Mouse (Mus musculus) neural tube, embryonic 14.5 days (tissue): ENCODE measurements around the gene Nhlrc2. TPM values are rescaled to one million over a fixed set of nuclear protein-coding genes. Genes with fewer than 3 reads are reported as not detected.

ENCODE experiments used
- ATAC-seq: fragments of 200-750 bp; cut with Nextera tagmentation; 2 replicates; pipeline ENCODE4 v1.8.0; 2017; ENCODE audit warnings: low read depth, mild to moderate bottlenecking, moderate TSS enrichment, moderate library complexity
- H3K27ac ChIP-seq: fragments of 300-500 bp; sonication (generic); 2 replicates; pipeline ENCODE4 v1.5.1; 2014; ENCODE audit warnings: low read depth, mild to moderate bottlenecking, control low read depth, low read length, moderate library complexity, mixed read lengths
- H3K27me3 ChIP-seq: fragments of 300-500 bp; sonication (generic); 2 replicates; pipeline ENCODE4 v1.6.1; 2014; ENCODE audit warnings: low read length; ENCODE audit not compliant: control insufficient read depth, insufficient read depth
- H3K36me3 ChIP-seq: fragments of 300-500 bp; sonication (generic); 2 replicates; pipeline ENCODE4 v1.6.1; 2014; ENCODE audit warnings: low read length, mixed read lengths; ENCODE audit not compliant: control insufficient read depth, insufficient read depth
- H3K4me1 ChIP-seq: fragments of 300-500 bp; sonication (generic); 2 replicates; pipeline ENCODE4 v1.6.1; 2014; ENCODE audit warnings: low read length; ENCODE audit not compliant: control insufficient read depth, insufficient read depth
- H3K4me2 ChIP-seq: fragments of 300-500 bp; sonication (generic); 2 replicates; pipeline ENCODE4 v1.6.1; 2014; ENCODE audit warnings: mild to moderate bottlenecking, low read depth, low read length, control low read depth
- H3K4me3 ChIP-seq: fragments of 300-500 bp; sonication (generic); 2 replicates; pipeline ENCODE4 v1.5.1; 2014; ENCODE audit warnings: low read depth, low read length, control low read depth, mixed read lengths
- H3K9ac ChIP-seq: fragments of 300-500 bp; sonication (generic); replicated peaks from 2 replicates; pipeline ENCODE4 v1.6.1; 2014; ENCODE audit warnings: low read depth, mild to moderate bottlenecking, control low read depth, low read length, mixed read lengths
- H3K9me3 ChIP-seq: fragments of 300-500 bp; sonication (generic); 2 replicates; pipeline ENCODE4 v1.6.1; 2016; ENCODE audit warnings: low read length; ENCODE audit not compliant: control insufficient read depth
- WGBS: fragments of 180-500 bp; shearing (Covaris S2); extraction: QIAGEN DNeasy Blood & Tissue Kit; methylation state at CpG from one replicate; pipeline ENCODE4 v1.1.7; 2014; 5-methylcytosine and 5-hydroxymethylcytosine counted together
- polyA plus RNA-seq: library from polyadenylated mRNA; unstranded; fragments of >200 nt; fragmentation: Nextera tagmentation; extraction: Ambion mirVana; gene quantifications from 2 replicates; pipeline ENCODE4 v1.2.1, GENCODE M21; 2014

Gene Nhlrc2
- polyA plus RNA-seq, 1 experiment from 2014 or later, result 9.5 TPM

DNA sequence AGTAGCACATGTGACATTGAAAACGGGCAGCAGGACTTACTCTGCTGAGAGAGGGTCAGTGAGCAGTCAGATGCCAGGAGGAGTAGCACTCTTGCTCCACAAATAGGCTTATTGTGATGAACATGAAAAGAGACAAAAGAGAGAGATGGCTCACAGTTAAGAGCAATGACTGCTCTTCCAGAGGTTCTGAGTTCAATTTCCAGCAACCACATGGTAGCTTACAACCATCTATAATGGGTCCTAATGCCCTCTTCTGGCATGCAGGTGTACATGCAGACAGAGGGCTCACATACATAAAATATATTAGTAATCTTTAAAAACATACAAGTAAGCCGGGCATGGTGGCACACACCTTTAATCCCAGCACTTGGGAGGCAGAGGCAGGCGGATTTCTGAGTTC is 5.1 kb downstream of the Nhlrc2 start:
- Histone ChIP-seq H3K4me3 (no peak overlapping the region), H3K9ac (no peak overlapping the region), H3K4me2 (no peak overlapping the region), H3K27ac (no peak overlapping the region), H3K9me3 (no peaks in the 10 kb centered on the region), H3K27me3 (peaks cover 4% of the 10 kb centered on the region; the same call in 1 of the 2 replicates), H3K36me3 (peaks cover 19% of the 10 kb centered on the region), H3K4me1 (peaks cover 16% of the 10 kb centered on the region)
- ATAC-seq, result no peak
- 93% methylated on average over 3 of the region's 3 CpGs for WGBS

DNA sequence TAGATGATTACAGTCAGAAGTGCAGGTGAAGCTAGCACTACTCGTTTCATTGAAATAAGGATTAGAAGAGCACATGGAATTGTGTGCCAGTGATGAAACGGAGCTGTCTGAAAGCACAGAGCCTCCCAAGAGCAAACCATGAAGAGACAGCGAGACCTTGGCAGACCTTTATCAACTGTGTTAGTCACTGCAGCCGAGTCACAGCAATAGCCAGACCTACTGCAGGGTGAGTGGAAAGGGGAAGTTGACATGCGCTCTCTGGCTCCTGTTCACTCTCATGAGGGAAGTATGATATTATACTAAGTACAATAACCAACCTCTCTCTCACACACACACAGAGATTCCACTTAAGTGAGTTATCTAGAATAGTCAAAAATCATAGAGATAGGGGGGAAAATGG is 7.9 kb downstream of the Nhlrc2 start:
- H3K4me3 ChIP-seq, result no peak overlapping the region
- H3K4me2 ChIP-seq, result no peak overlapping the region
- no peak for ATAC-seq
- 91% methylated on average over 5 of the region's 5 CpGs for WGBS
- H3K9ac ChIP-seq, result no peak overlapping the region
- H3K4me1 ChIP-seq, result no peaks in the 10 kb centered on the region
- H3K27ac ChIP-seq, result no peak overlapping the region
- H3K9me3 ChIP-seq, result no peaks in the 10 kb centered on the region
- peaks cover 19% of the 10 kb centered on the region for H3K36me3 ChIP-seq
- no peaks in the 10 kb centered on the region for H3K27me3 ChIP-seq

DNA sequence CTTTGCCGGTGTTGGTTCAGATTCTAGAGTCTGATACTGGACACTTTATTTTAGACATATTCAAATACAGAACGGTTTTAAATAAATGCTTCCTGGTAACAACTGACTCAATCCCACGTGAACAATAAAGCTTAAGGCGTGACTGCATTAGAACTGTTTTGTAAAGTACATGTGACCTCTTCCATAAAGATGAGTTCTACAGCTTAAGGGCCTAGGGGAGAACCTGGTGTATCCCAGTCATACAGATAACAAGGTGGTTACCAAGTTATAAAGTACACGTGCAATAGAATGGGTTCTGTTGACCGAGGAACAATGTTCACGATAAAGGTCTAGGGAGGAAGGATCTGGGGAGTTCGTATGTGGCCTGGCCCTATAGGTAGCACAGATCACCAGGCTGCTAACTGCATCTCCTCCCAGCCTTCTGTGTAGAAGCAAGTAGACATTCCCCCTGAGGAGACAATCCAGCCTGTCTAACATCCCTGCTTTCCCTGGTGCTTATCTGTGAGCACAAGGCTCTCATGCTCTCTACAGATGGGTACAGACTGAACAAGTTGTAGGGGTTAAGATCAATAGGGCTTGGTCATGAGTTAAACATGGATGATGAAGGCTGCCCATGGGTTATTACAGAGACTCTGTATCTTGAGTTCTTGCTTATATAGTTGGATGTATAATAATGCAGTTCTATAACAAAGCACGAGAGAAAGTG is 14.5 kb downstream of the Nhlrc2 start:
- Histone ChIP-seq H3K4me3 (no peak overlapping the region), H3K9me3 (no peaks in the 10 kb centered on the region), H3K27ac (no peak overlapping the region), H3K4me1 (no peaks in the 10 kb centered on the region), H3K27me3 (no peaks in the 10 kb centered on the region), H3K9ac (no peak overlapping the region), H3K4me2 (no peak overlapping the region), H3K36me3 (no peaks in the 10 kb centered on the region)
- WGBS, result 93% methylated on average over 9 of the region's 9 CpGs
- ATAC-seq, result no peak

DNA sequence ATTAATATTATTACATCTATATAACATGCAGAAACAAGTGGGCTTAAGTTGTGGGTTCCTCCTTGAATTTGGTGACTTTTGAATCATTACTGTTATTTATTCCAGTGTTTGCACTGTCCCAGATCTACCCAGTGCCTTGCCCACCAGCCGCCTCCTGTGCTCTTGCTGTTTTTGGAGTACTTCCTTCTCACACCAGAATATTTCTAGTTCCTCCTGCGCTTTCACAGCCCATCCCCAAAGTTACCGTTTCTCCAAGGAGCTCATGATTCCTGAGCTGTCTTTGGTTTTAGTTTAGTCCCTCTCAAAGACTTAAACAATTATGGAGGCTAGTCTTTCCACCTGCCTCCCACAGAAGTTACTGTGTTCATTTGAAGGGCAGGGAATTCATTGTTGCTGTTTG is 15.4 kb downstream of the Nhlrc2 start:
- WGBS, result 92% methylated on average over 3 of the region's 3 CpGs
- Histone ChIP-seq H3K9me3 (no peaks in the 10 kb centered on the region), H3K4me2 (no peak overlapping the region), H3K27me3 (no peaks in the 10 kb centered on the region), H3K36me3 (no peaks in the 10 kb centered on the region), H3K27ac (no peak overlapping the region), H3K4me3 (no peak overlapping the region), H3K4me1 (no peaks in the 10 kb centered on the region), H3K9ac (no peak overlapping the region)
- ATAC-seq, result no peak

DNA sequence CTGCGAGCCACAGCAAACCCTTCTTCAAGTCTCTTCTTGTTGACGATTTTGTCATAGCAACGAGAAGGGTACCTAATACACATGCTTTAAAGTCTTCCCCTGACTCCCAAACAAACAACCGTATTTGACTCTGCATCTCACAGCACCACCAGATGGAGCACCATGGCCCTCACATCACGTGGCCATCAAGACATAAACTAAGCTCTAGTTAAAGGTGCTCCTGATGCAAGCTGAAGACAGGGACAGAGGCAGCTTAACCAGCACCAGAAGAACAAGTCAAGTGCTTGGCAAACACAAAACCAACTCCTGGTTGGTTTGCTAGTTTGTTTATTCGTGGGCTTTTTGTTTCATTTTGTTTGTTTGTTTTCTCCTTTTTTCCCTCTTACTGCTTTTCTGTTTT is 17.3 kb downstream of the Nhlrc2 start:
- no peaks in the 10 kb centered on the region for H3K4me1 ChIP-seq
- no peak for ATAC-seq
- H3K4me3 ChIP-seq, result no peak overlapping the region
- no peaks in the 10 kb centered on the region for H3K27me3 ChIP-seq
- H3K27ac ChIP-seq, result no peak overlapping the region
- H3K36me3 ChIP-seq, result no peaks in the 10 kb centered on the region
- no peak overlapping the region for H3K9ac ChIP-seq
- 68% methylated on average over 6 of the region's 6 CpGs for WGBS
- no peaks in the 10 kb centered on the region for H3K9me3 ChIP-seq
- no peak overlapping the region for H3K4me2 ChIP-seq

DNA sequence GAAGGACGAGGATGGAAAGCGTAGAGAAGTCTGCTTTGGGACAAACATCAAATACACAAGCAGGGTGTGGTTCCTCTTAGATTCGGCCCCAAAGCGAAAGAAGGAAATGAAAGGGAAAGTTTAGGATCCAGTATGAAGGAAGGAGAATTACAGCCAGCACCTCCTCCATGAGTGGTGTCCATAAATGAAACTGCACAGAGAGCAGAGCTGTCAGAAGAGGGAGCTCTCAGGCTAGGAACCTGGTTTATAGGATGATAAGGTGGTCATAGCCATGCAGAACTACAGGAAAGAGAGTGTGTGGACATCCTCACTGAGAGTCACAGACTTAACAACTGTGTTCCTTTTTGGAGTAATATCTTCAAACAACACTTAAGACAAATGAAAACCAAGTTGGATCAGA is 18.0 kb downstream of the Nhlrc2 start:
- 90% methylated on average over 4 of the region's 4 CpGs for WGBS
- Histone ChIP-seq H3K4me2 (no peak overlapping the region), H3K9ac (no peak overlapping the region), H3K36me3 (no peaks in the 10 kb centered on the region), H3K4me3 (no peak overlapping the region), H3K9me3 (no peaks in the 10 kb centered on the region), H3K4me1 (no peaks in the 10 kb centered on the region), H3K27me3 (no peaks in the 10 kb centered on the region), H3K27ac (no peak overlapping the region)
- no peak for ATAC-seq

DNA sequence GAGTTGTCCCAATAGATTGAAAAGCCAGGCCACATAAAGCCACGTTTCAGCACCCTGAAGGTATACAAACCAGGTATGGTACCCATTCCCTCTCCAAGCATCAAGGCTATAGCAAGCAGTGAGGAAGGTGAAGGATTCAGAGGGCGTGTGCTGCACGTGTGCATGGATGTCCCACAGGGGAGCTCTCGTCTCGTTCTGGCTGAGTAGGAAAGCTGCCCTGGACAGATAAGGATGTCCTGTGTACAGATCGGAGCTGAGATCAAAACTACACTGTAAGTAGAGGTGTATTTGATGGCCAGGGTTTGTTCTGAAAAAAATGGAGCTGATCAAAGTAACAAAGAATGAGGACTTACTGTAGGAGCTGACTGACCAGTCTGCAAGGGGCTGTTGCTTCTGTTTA is 18.9 kb downstream of the Nhlrc2 start:
- no peak overlapping the region for H3K4me2 ChIP-seq
- 81% methylated on average over 6 of the region's 6 CpGs for WGBS
- H3K4me3 ChIP-seq, result no peak overlapping the region
- H3K9me3 ChIP-seq, result no peaks in the 10 kb centered on the region
- H3K27ac ChIP-seq, result no peak overlapping the region
- no peaks in the 10 kb centered on the region for H3K4me1 ChIP-seq
- H3K27me3 ChIP-seq, result no peaks in the 10 kb centered on the region
- H3K9ac ChIP-seq, result no peak overlapping the region
- no peak for ATAC-seq
- H3K36me3 ChIP-seq, result no peaks in the 10 kb centered on the region

DNA sequence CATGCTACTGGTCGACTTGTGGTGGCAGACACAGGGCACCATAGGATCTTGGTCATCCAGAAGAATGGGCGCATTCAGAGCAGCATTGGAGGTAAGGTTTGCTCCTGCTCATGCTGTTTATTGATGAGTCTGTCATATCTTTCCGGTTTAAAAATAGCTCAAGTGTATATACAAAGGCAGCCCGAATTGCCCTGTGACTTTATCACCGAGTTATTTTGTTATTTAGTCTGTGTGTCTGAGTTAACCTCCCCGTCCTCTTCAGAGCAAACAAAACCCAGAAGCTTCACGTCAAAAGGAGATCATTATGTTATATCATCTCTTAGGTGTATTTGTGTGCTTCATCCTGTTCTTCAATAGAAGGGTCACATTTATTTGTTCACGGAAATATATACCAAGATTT is 22.7 kb downstream of the Nhlrc2 start:
- no peak for ATAC-seq
- 92% methylated on average over 8 of the region's 8 CpGs for WGBS
- H3K4me3 ChIP-seq, result no peak overlapping the region

DNA sequence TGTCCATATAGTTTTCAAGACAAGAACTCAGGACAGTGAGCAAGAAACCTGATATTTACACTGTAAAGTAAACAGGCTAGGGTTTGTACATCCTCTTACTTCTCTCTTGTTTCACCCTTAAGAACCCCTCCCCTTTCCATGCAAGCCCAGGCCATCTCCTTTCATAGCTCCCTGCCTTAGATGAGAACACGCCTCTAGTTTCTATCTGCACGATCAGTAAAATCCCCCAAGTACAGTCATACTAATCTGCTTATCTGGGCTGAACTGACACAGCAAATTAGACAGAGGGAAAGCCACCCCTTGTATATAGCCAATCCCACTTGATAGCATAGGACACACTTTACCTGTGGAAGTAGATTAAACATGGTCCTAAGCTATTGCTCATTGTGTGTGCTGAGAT is 23.2 kb downstream of the Nhlrc2 start:
- WGBS, result 93% methylated on average over 2 of the region's 2 CpGs
- Histone ChIP-seq H3K9me3 (no peaks in the 10 kb centered on the region), H3K9ac (no peak overlapping the region), H3K36me3 (no peaks in the 10 kb centered on the region), H3K4me3 (no peak overlapping the region), H3K27ac (no peak overlapping the region), H3K4me2 (no peak overlapping the region), H3K27me3 (no peaks in the 10 kb centered on the region), H3K4me1 (no peaks in the 10 kb centered on the region)
- no peak for ATAC-seq

More for the DNA sequence above, 22.7 kb downstream of the Nhlrc2 start:
- H3K9me3 ChIP-seq, result no peaks in the 10 kb centered on the region
- H3K4me1 ChIP-seq, result no peaks in the 10 kb centered on the region
- H3K4me2 ChIP-seq, result no peak overlapping the region
- no peaks in the 10 kb centered on the region for H3K27me3 ChIP-seq
- no peak overlapping the region for H3K27ac ChIP-seq
- no peaks in the 10 kb centered on the region for H3K36me3 ChIP-seq
- no peak overlapping the region for H3K9ac ChIP-seq
